ENCODE assay signal across 8 mouse cellular contexts in the genomic region with DNA sequence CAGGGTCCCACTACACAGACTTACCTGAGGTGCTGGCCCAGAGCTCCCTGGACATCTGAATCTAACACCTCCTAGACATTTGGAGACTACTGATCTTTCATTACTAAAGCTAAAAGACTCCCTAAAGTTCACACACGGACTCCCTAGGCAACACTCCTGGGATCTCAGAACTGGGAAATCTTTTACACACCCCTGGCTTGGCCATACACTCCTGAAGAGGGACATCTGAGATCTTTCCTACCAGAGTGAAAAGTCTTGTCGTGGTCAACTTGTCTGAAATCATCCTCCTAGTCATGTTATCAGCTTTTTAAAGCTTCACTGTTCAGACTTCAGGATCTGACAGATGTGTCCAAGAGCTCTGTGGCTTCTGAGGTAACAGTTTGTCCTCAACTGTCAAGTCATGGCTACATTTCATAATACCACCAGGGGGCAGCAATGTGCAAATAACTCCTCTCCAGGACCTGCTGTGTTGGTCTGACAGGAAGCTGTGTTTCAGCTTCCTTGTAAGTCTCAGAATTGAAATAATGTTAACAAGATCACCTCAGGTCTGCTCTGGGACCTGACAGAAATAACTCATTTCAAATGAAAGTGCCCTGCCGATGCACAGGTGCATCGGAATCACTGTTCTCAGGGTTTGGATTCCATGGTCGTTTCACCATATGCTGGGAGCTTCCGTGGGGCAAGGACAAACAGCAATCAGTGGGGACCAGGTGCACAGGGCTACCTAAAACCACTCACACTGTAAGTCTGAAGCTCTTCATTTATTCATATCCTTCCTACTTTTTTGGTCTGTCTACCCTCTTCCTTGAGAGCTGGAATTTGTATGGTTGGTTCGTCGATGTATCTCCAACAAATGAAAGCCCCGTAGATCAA.
DNase-seq lines count a peak whose midpoint lies in the region; ATAC-seq lines count a peak whose summit lies in the region.

No protein-coding gene starts in this region.

- DNase-seq in R1 (ENCODE audit: low read depth, low spot score) = peak; percentile 87
- peak; percentile 18 for DNase-seq in cerebellum, adult 11-12 months
- DNase-seq in hindlimb bud, embryonic 11.5 days (ENCODE audit: extremely low spot score, low read depth, low spot score) = peak; percentile 71
- peak; percentile 22 to 70 for DNase-seq in layer of hippocampus, postnatal 36 days
- peak; percentile 83 to 84 for DNase-seq in right cerebral cortex, adult 2 months (ENCODE audit: low spot score in 2 of 2)
- peak; percentile 53 for DNase-seq in yolk sac, embryonic 10.5 days (ENCODE audit: low spot score)

- peak; percentile 99 for ATAC-seq in frontal cortex, adult (ENCODE audit: low TSS enrichment)
- ATAC-seq in megakaryocyte, adult 5-6 weeks (ENCODE audit: poor library complexity, severe bottlenecking) = peak; percentile 97

Comparison
In these comparisons a context has a peak if more than half of its experiments do, and no peak if none do; other contexts are left out.
1. Peak in every context shown above with its lines: DNase-seq and ATAC-seq.
2. DNase-seq: peak in every context shown above with its lines; median percentile 87 in R1; 84 in right cerebral cortex, adult 2 months; 71 in hindlimb bud, embryonic 11.5 days; 53 in yolk sac, embryonic 10.5 days; 46 in layer of hippocampus, postnatal 36 days; 18 in cerebellum, adult 11-12 months.